Mouse (Mus musculus): ENCODE measurements around the gene Plcb4.

GRCm38 (mm10) chr2:136051688-136052289 is 393.0 kb downstream of the Plcb4 start, which contains the start of gene Lamp5:
- no peak for TF ChIP-seq CTCF (IDR thresholded peaks at IDR 0.05; ENCODE audit: low read depth)
- no peak for TF ChIP-seq EP300 (optimal IDR thresholded peaks at IDR 0.05)
